Mouse (Mus musculus) neural tube, embryonic 13.5 days (tissue): Measurements from ENCODE around the gene Rnf212. TPM values are rescaled to one million over a fixed set of nuclear protein-coding genes. Genes with fewer than 3 reads are reported as not detected.

ENCODE experiments used
- ATAC-seq: fragments of 200-750 bp; cut with Nextera tagmentation; 2 replicates; pipeline ENCODE4 v1.8.0; 2017; ENCODE audit warnings: low read depth, mild to moderate bottlenecking, moderate TSS enrichment, moderate library complexity
- H3K27ac ChIP-seq: fragments of 300-500 bp; sonication (generic); replicated peaks from 2 replicates; pipeline ENCODE4 v1.5.1; 2015; ENCODE audit warnings: moderate library complexity, mild to moderate bottlenecking, inconsistent platforms
- H3K27me3 ChIP-seq: fragments of 300-500 bp; sonication (generic); 2 replicates; pipeline ENCODE4 v1.6.1; 2015; ENCODE audit warnings: mild to moderate bottlenecking, inconsistent platforms
- H3K36me3 ChIP-seq: fragments of 300-500 bp; sonication (generic); 2 replicates; pipeline ENCODE4 v1.6.1; 2015; ENCODE audit warnings: mild to moderate bottlenecking, inconsistent platforms
- H3K4me1 ChIP-seq: fragments of 300-500 bp; sonication (generic); replicated peaks from 2 replicates; pipeline ENCODE4 v1.6.1; 2015; ENCODE audit warnings: inconsistent platforms
- H3K4me2 ChIP-seq: fragments of 300-500 bp; sonication (generic); 2 replicates; pipeline ENCODE4 v1.6.1; 2015; ENCODE audit warnings: inconsistent platforms, mild to moderate bottlenecking, moderate library complexity
- H3K4me3 ChIP-seq: fragments of 300-500 bp; sonication (generic); 2 replicates; pipeline ENCODE4 v1.5.1; 2015; ENCODE audit warnings: mild to moderate bottlenecking, inconsistent platforms
- H3K9ac ChIP-seq: fragments of 300-500 bp; sonication (generic); 2 replicates; pipeline ENCODE4 v1.6.1; 2015; ENCODE audit warnings: moderate library complexity, mild to moderate bottlenecking, inconsistent platforms
- H3K9me3 ChIP-seq: fragments of 300-500 bp; sonication (generic); 2 replicates; pipeline ENCODE4 v1.6.1; 2016; ENCODE audit warnings: inconsistent platforms
- WGBS: fragments of 180-500 bp; shearing (Covaris S2); methylation state at CpG from one replicate; pipeline ENCODE4 v1.1.7; 2015; 5-methylcytosine and 5-hydroxymethylcytosine counted together
- polyA plus RNA-seq: library from polyadenylated mRNA; unstranded; fragments of >200 nt; fragmentation: Nextera tagmentation; extraction: Ambion mirVana; gene quantifications from 2 replicates; pipeline ENCODE4 v1.2.1, GENCODE M21; 2015

Gene Rnf212
- polyA plus RNA-seq, 1 experiment from 2014 or later = not detected

DNA sequence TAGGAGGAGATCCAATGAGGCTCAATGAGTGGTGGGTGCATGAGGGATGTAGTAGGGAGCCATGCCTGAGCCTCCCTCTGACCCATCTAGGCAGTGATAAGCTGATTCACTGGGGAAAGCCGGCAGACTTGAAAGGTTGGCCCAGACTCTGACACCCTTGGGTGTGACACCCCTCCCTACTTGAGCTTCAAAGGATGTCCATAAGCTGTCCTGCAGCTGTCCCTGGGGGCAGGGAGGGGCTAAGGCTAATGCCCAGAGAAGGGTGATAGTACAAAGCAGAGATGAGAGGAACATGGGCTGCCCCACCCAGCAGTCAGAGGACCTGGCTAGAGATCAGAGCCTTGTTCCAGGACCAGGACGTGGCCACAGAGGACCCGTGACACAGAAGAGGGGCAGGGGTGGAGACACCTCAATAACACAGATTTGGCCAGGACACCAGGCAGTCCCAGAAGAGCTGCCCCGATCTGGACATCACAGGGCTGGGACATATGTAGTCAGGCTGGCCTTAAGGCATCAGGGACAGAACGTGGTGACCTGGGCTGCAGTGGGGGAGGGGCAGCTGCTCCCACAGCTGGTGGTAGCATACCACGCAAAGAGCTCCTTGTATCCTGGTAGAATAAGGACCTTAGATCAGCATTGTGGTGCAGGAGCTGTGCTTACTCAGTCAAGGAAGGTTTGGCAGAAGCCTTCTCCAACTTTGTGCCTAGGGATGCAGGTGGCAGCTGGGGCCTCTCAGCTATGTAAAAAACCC, 65.6 kb downstream of the Rnf212 start:
- Histone ChIP-seq H3K27ac (no peak overlapping the region), H3K4me3 (no peak overlapping the region), H3K36me3 (peaks cover 13% of the 10 kb centered on the region), H3K27me3 (no peaks in the 10 kb centered on the region), H3K4me1 (no peaks in the 10 kb centered on the region; the same call in 1 of the 2 replicates), H3K9me3 (no peaks in the 10 kb centered on the region), H3K4me2 (no peak overlapping the region), H3K9ac (no peak overlapping the region)
- 74% methylated on average over 6 of the region's 6 CpGs for WGBS
- ATAC-seq = no peak

DNA sequence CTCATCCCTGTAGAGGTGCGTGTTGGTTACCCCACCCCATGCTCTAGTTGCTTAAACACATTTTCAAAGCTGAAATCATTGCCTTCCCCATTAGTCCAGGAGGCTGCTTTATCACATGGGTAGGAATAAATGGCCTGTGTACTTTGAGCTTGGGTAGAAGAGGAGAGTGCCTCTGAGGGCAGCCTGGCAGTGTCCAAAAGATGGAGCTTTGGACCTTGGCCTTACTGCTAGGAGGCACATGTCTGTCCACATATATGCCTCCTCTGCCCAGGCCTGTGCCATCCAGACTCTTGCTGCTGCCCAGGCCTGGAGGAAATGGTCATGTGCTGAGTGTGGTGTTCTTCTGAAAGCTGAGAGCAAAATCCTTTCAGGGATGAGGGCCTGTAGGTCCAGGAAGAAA, 66.4 kb downstream of the Rnf212 start:
- no peak overlapping the region for H3K4me3 ChIP-seq
- H3K27ac ChIP-seq = no peak overlapping the region
- H3K9ac ChIP-seq = no peak overlapping the region
- H3K4me2 ChIP-seq = no peak overlapping the region
- 97% methylated on average over 1 of the region's 1 CpGs for WGBS
- H3K9me3 ChIP-seq = no peaks in the 10 kb centered on the region
- ATAC-seq = no peak
- no peaks in the 10 kb centered on the region for H3K27me3 ChIP-seq
- H3K36me3 ChIP-seq = peaks cover 13% of the 10 kb centered on the region
- H3K4me1 ChIP-seq = no peaks in the 10 kb centered on the region; the same call in 1 of the 2 replicates

DNA sequence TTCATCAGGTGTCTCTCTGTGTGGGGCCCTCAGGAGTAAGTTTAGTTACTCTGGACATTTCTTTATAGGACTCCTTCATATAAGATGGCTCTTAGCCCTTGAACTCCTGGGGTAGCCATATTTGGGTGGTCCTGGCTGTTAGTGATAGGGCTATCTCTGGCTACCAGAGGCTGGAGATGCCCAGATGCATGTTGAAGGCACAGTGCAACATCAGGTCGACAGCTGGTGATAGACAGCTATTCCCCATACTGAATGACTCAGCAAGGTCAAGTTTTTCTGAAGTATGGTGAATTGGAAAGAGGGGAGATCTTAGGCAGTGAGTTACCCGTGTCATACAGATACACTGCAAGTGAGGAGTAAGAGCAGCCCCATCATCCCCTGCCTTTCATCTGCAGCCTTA, 67.0 kb downstream of the Rnf212 start:
- Histone ChIP-seq H3K27me3 (no peaks in the 10 kb centered on the region), H3K9me3 (no peaks in the 10 kb centered on the region), H3K27ac (no peak overlapping the region), H3K9ac (no peak overlapping the region), H3K4me3 (no peak overlapping the region), H3K4me1 (no peaks in the 10 kb centered on the region), H3K36me3 (peaks cover 16% of the 10 kb centered on the region), H3K4me2 (no peak overlapping the region)
- no peak for ATAC-seq
- WGBS = 88% methylated on average over 2 of the region's 2 CpGs

DNA sequence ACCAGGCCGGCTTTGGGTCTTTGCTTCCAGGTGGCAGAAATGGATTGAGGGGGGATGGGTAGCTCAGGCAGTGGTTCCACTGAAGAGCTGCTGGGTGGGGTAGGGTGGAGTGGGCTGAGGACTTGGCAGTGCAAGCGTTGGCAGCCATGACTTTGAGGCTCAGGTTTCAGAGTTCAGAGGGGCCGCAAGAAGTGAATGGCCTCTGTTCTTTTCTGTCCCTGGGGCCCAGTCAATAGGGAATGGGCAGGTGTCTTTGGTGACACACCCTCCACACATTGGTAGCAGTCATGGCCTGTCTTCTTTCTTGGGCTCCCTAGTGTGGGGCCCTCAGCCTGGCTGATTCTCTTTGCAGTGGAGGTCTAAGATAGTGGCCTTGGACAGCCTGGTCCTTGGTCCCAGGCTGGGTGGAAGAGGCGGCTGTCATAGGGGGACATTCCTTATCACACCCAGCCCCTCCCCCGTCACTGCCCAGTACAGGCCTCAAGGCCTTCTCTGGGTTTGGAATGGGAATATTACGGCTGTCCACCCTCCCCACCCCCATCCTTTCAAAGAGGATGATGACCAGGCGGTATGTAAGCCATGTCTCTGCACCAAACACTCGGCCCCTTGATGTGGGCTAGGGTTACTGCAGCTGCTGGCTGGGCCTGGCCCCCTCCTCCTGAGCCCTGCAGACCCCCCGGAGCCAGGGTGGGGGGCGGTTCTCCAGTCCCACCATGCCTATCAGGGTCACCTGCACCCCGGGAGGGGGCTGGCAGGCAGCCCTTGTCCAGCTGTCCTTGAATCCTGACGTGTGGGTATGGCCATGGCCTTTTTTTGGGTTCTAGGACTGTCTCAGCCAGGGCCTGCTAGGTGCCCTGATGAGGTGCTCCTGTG, 70.8 kb downstream of the Rnf212 start:
- Histone ChIP-seq H3K9me3 (no peaks in the 10 kb centered on the region), H3K4me1 (peaks cover 20% of the 10 kb centered on the region), H3K27me3 (no peaks in the 10 kb centered on the region), H3K4me3 (no peak overlapping the region), H3K36me3 (peaks cover 16% of the 10 kb centered on the region), H3K4me2 (no peak overlapping the region), H3K27ac (no peak overlapping the region), H3K9ac (no peak overlapping the region)
- no peak for ATAC-seq
- 86% methylated on average over 12 of the region's 12 CpGs for WGBS

DNA sequence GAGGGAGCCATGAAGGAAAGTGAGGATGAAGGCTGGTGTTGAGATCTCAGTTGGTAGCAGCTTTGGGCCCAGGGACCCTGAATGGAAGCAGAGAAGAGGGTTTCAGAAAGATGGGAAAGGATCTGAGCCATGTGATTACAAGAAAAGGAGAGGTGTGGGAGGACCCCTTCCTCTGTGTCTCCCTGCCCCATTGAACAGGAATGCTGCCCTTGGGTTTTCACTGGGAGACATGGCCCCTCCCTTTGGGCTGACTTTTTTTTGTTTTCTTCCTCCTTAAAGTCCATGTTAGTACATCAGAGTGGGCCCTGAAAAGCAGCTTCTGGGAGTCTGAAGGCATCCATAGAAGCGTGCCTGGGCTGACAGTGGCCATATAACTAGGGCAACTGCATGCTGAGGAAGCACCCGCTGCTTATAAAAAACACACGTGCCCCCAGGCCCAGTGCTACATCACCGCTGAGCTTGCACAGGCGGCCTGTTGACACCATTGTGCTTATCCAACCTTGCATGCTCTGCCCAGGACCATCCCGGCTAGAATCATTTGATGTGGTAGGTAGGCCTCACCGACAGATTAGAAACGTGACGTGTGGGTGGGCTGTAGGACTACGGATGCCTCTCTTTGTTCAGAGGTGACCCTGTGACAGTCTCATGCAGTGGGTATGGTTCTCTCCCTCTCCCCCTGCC, 73.3 kb downstream of the Rnf212 start:
- no peaks in the 10 kb centered on the region for H3K27me3 ChIP-seq
- peaks cover 16% of the 10 kb centered on the region for H3K36me3 ChIP-seq
- no peak overlapping the region for H3K27ac ChIP-seq
- H3K4me3 ChIP-seq = no peak overlapping the region
- no peak overlapping the region for H3K4me2 ChIP-seq
- H3K9me3 ChIP-seq = no peaks in the 10 kb centered on the region
- ATAC-seq = no peak
- WGBS = 69% methylated on average over 10 of the region's 10 CpGs
- peaks cover 45% of the 10 kb centered on the region for H3K4me1 ChIP-seq
- no peak overlapping the region for H3K9ac ChIP-seq

DNA sequence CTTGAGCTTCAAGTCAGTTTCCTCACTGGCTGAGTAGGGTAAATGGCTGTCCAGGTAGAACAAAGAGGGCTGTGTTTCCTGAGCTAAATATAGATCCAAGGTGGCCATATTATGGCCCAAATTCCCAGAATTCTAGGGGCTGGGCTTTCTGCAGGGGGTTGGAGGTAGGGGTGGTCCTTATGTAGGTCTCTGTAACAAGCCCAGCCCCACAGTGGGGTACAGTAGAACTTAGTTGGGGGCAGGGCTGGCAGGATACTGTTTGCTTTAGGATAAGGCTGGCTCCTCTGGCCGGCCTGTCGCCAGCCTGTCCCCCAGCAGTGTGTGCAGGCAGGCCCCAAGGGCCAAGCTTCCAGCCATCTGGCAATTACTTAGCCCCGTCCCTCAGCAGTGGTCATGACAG, 74.4 kb downstream of the Rnf212 start:
- no peak for ATAC-seq
- H3K27ac ChIP-seq = no peak overlapping the region
- H3K9ac ChIP-seq = no peak overlapping the region
- no peak overlapping the region for H3K4me3 ChIP-seq
- no peaks in the 10 kb centered on the region for H3K9me3 ChIP-seq
- 53% methylated on average over 3 of the region's 3 CpGs for WGBS
- peaks cover 10% of the 10 kb centered on the region for H3K36me3 ChIP-seq
- H3K4me2 ChIP-seq = no peak overlapping the region
- H3K27me3 ChIP-seq = no peaks in the 10 kb centered on the region
- peaks cover 55% of the 10 kb centered on the region for H3K4me1 ChIP-seq

DNA sequence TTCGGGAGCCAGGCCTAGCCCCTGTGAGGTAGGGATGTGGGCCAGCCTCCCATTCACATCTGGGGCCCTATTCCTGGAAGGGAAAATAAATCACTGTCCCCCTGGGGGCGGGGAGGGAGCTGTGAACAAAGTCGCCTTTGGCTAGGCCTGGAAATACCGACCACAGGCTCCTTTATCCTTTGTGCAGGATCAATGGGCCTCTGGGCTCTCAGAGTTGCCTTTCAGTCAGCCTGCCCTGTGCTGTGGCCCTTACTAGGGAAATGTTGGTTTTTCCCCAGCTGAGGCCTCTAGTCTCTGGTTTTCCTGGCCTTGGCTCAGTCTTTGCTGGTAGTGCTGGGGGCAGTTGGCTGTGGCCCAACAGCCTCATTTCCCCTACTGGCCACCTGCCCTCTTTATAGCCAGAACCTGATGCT, 77.4 kb downstream of the Rnf212 start:
- WGBS = 3% methylated on average over 4 of the region's 4 CpGs
- H3K27ac ChIP-seq = peak overlapping the region; percentile 79
- no peaks in the 10 kb centered on the region for H3K9me3 ChIP-seq
- H3K27me3 ChIP-seq = peaks cover 10% of the 10 kb centered on the region
- H3K36me3 ChIP-seq = no peaks in the 10 kb centered on the region
- H3K9ac ChIP-seq = peak overlapping the region; percentile 17; the same call in 1 of the 2 replicates
- no peak overlapping the region for H3K4me2 ChIP-seq
- H3K4me1 ChIP-seq = peaks cover 71% of the 10 kb centered on the region
- no peak overlapping the region for H3K4me3 ChIP-seq
- ATAC-seq = peak; percentile 28

DNA sequence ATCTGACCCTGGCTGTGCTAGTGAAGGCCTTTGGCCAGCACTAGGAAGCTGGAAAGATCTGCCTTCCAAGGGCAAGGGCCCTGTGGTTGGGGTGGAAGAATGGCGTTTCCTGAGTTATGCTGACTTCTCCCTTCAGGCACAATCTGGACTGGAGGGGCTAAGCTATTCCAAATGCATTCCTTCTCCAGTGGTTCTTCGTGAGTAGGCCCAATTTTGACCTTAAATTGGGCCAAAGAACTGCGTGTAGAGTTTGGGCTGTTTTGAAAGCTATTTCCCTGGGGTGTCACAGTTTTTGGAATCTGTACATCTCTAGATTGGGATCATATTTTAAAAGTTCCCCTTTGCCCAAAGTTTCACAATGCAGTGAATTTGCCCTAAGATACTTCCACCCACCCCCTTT, 78.2 kb downstream of the Rnf212 start:
- Histone ChIP-seq H3K27me3 (peaks cover 18% of the 10 kb centered on the region), H3K4me2 (no peak overlapping the region), H3K4me1 (peaks cover 73% of the 10 kb centered on the region), H3K27ac (peak overlapping the region; percentile 79), H3K36me3 (no peaks in the 10 kb centered on the region), H3K4me3 (no peak overlapping the region; the same call in 1 of the 2 replicates), H3K9me3 (no peaks in the 10 kb centered on the region), H3K9ac (no peak overlapping the region)
- 74% methylated on average over 3 of the region's 3 CpGs for WGBS
- no peak for ATAC-seq

DNA sequence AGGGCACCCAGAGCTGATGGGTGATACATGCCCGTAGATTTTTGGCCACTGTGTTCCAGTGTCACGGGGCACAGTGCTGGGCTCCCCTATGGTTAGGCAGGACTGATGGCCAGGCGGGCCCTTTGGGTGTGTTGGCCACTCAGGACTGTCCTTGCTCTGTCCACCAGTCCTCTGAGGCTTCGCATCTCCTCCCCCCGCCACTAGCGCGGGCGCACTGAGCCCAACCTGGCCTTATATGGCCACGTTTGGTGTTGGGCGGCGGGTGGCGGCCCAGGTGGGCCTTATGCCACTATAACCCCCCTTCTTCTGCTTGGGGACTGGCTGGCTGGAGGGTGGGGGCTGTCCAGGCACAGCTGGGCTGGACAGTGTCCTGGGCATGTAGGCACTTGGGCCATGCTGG, 78.9 kb downstream of the Rnf212 start:
- no peak for ATAC-seq
- 97% methylated on average over 12 of the region's 12 CpGs for WGBS
- H3K27me3 ChIP-seq = peaks cover 20% of the 10 kb centered on the region
- H3K4me3 ChIP-seq = 0 out of 2 replicates have a peak overlapping the region, but pooled peaks have one; percentile 75
- H3K9me3 ChIP-seq = no peaks in the 10 kb centered on the region
- no peak overlapping the region for H3K27ac ChIP-seq
- H3K4me2 ChIP-seq = peak overlapping the region; percentile 92
- no peak overlapping the region for H3K9ac ChIP-seq
- H3K36me3 ChIP-seq = no peaks in the 10 kb centered on the region
- peaks cover 66% of the 10 kb centered on the region for H3K4me1 ChIP-seq

DNA sequence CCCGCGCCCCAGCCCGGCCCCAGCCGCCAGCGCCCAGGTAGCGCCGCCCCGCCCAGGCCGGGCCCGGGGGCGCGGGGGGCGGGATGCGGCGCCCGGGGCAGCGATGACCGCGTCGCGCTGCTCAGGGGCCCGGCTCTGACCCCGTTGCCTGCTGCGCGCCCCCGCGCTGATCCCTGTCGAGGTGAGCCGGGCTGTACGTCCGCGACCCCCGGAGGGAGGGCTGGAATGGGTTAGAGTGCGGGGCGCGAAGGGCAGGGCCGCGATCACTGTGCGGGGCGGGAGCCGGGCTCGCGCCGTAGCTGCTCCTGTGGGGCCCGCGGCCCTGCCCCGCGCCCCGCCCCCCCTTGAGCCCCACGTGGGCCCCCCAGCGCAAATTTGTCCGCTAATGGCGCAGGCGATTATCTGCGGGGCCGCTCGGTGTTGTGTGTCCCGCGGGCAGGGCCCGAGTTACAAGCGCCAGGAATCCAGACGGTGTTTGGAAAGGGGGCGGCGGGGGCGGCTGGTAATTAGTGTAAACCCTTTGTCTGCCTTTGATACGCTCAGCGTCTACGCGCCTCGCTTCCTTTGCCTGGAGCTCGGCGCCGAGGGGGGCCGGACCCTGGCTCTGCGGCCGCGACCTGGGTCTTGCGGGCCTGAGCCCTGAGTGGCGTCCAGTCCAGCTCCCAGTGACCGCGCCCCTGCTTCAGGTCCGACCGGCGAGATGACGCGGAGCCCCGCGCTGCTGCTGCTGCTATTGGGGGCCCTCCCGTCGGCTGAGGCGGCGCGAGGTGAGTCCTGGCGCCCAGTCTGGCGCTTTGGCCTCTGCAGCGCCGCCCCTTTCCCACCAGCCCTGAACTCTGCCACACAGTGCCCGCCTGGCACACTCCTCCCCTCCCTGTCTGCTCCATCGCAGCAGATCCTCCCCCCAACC, 80.2 kb downstream of the Rnf212 start:
- Histone ChIP-seq H3K9me3 (no peaks in the 10 kb centered on the region), H3K4me1 (peaks cover 55% of the 10 kb centered on the region), H3K4me3 (peak overlapping the region; percentile 75), H3K36me3 (no peaks in the 10 kb centered on the region), H3K27ac (no peak overlapping the region), H3K9ac (peak overlapping the region; percentile 77), H3K27me3 (peaks cover 20% of the 10 kb centered on the region), H3K4me2 (peak overlapping the region; percentile 92)
- peak; percentile 57 for ATAC-seq
- under 1% methylated on average over 71 of the region's 99 CpGs for WGBS

DNA sequence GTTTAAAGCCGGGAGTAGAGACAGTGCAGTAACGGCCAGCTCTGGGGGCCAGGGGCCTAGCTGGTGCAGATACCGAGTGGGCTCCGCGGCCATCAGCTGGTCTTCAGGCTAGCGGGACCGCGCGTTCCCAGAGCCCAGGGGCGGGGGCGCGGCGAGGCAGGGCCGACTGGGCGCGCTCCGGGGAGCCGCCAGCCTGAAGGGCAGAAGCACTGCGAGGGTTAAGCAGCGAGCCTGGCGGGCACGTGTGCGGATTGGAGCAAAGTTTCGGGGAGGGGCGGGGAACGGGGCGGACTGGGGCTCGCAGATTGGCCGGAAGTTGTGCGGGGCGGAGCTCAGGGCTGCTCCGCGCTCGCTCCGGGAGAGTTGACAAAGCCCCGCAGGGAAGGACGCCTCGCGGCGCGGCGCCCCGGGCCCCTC, 80.9 kb downstream of the Rnf212 start:
- H3K4me1 ChIP-seq = peaks cover 58% of the 10 kb centered on the region
- peak overlapping the region; percentile 92 for H3K4me2 ChIP-seq
- no peak overlapping the region for H3K27ac ChIP-seq
- H3K27me3 ChIP-seq = peaks cover 20% of the 10 kb centered on the region
- WGBS = under 1% methylated on average over 41 of the region's 43 CpGs
- H3K4me3 ChIP-seq = peak overlapping the region; percentile 75
- no peaks in the 10 kb centered on the region for H3K9me3 ChIP-seq
- peak overlapping the region; percentile 77 for H3K9ac ChIP-seq
- no peaks in the 10 kb centered on the region for H3K36me3 ChIP-seq
- peak; percentile 91 for ATAC-seq
